Mouse (Mus musculus) CH12.LX (cell line): ENCODE measurements at regions not wholly inside any gene's neighbourhood (a gene's known extent, or its start where the extent isn't known, plus 50 kb on each side); places are given as distances from the start of the nearest gene placed in this dataset.

ENCODE experiments used
- DNase-seq: peaks from one replicate; pipeline ENCODE4 v3.0.0-alpha.2; 2013; ENCODE audit errors: extremely low read depth
- H3K27ac ChIP-seq: 2 replicates; pipeline ENCODE4 v1.5.1; 2012; ENCODE audit warnings: low read depth, mild to moderate bottlenecking, control low read depth, moderate library complexity; ENCODE audit not compliant: insufficient read depth
- H3K27me3 ChIP-seq: replicated peaks from 2 replicates; pipeline ENCODE3; 2012; ENCODE audit warnings: inconsistent platforms
- H3K36me3 ChIP-seq, 2 experiments: replicated peaks in 1 of 2; 2 replicates each; pipeline versions ENCODE3 to v1.6.1; 2012; ENCODE audit warnings: inconsistent platforms in 1 of 2, low read length in 1 of 2, mild to moderate bottlenecking in 1 of 2, mixed read lengths in 1 of 2, moderate library complexity in 1 of 2; ENCODE audit not compliant: control insufficient read depth in 1 of 2, insufficient read depth in 1 of 2
- H3K4me1 ChIP-seq, 2 experiments: 2 replicates each; pipeline ENCODE4 v1.6.1; 2012; ENCODE audit warnings: inconsistent platforms in 1 of 2, moderate library complexity in 1 of 2; ENCODE audit not compliant: insufficient read depth in 2 of 2, control insufficient read depth in 1 of 2
- H3K4me2 ChIP-seq: 2 replicates; pipeline ENCODE4 v1.6.1; 2012; ENCODE audit warnings: low read depth, mild to moderate bottlenecking, control low read depth; ENCODE audit not compliant: poor library complexity, insufficient read depth, severe bottlenecking
- H3K4me3 ChIP-seq, 3 experiments: fragments of 150-350 bp in 1 of 3; sonication (generic) in 1 of 3; replicated peaks in 1 of 3; 2 replicates each; pipeline versions ENCODE3 to v1.5.1; 2011 to 2012; ENCODE audit warnings: low read depth in 2 of 3, low read length in 2 of 3, mild to moderate bottlenecking in 2 of 3, moderate library complexity in 2 of 3, control low read depth in 1 of 3, improper control_type of control experiment in 1 of 3, inconsistent platforms in 1 of 3, mixed read lengths in 1 of 3; ENCODE audit not compliant: poor library complexity in 1 of 3
- H3K79me2 ChIP-seq: replicated peaks from 2 replicates; pipeline ENCODE4 v1.6.1; 2012; ENCODE audit warnings: mild to moderate bottlenecking, moderate library complexity; ENCODE audit not compliant: control insufficient read depth, poor library complexity, insufficient read depth, severe bottlenecking; ENCODE audit errors: extremely low read depth
- H3K9ac ChIP-seq: 2 replicates; pipeline ENCODE4 v1.6.1; 2012; ENCODE audit warnings: low read depth, mild to moderate bottlenecking, control low read depth, moderate library complexity; ENCODE audit not compliant: insufficient read depth
- H3K9me3 ChIP-seq: replicated peaks from 2 replicates; pipeline ENCODE3; 2012; ENCODE audit warnings: low read length, inconsistent platforms, mixed read lengths
- CHD1 ChIP-seq: IDR thresholded peaks from 2 replicates; pipeline ENCODE4 v1.6.1; 2012; ENCODE audit warnings: low read depth, low read length, improper control_type of control experiment, inconsistent platforms
- CTCF ChIP-seq, 2 experiments: IDR thresholded peaks in 1 of 2; conservative IDR thresholded peaks in 1 of 2; 2 replicates each; pipeline ENCODE4 v1.5.1; 2011 to 2012; ENCODE audit warnings: low read depth in 2 of 2, low read length in 2 of 2, improper control_type of control experiment in 1 of 2, inconsistent platforms in 1 of 2, mild to moderate bottlenecking in 1 of 2, moderate library complexity in 1 of 2
- ELF1 ChIP-seq: IDR thresholded peaks from 2 replicates; pipeline ENCODE4 v1.6.1; 2014; ENCODE audit warnings: low read depth, mild to moderate bottlenecking, inconsistent platforms, low read length, improper control_type of control experiment
- EP300 ChIP-seq: IDR thresholded peaks from 2 replicates; pipeline ENCODE4 v1.6.1; 2011; ENCODE audit warnings: low read length, improper control_type of control experiment
- ETS1 ChIP-seq: conservative IDR thresholded peaks from 2 replicates; pipeline ENCODE4 v1.6.1; 2012; ENCODE audit warnings: low read depth, mild to moderate bottlenecking, inconsistent platforms, low read length, improper control_type of control experiment, moderate library complexity
- IRF4 ChIP-seq: IDR thresholded peaks from 2 replicates; pipeline ENCODE4 v1.6.1; 2014; ENCODE audit warnings: low read depth, mild to moderate bottlenecking, inconsistent platforms, low read length, improper control_type of control experiment
- JUN ChIP-seq: IDR thresholded peaks from 2 replicates; pipeline ENCODE4 v1.6.1; 2011; ENCODE audit warnings: low read depth, mild to moderate bottlenecking, low read length, improper control_type of control experiment, moderate library complexity; ENCODE audit not compliant: insufficient read depth
- JUND ChIP-seq: conservative IDR thresholded peaks from 2 replicates; pipeline ENCODE4 v1.6.1; 2011; ENCODE audit warnings: low read depth, low read length, improper control_type of control experiment
- KAT2A ChIP-seq: IDR thresholded peaks from 2 replicates; pipeline ENCODE4 v1.6.1; 2012; ENCODE audit warnings: low read length, improper control_type of control experiment, inconsistent platforms; ENCODE audit not compliant: insufficient replicate concordance
- MAFK ChIP-seq: IDR thresholded peaks from 2 replicates; pipeline ENCODE4 v1.6.1; 2011; ENCODE audit warnings: low read length, improper control_type of control experiment; ENCODE audit not compliant: insufficient replicate concordance
- MXI1 ChIP-seq: IDR thresholded peaks from 2 replicates; pipeline ENCODE4 v1.6.1; 2011; ENCODE audit warnings: mild to moderate bottlenecking, low read depth, low read length, improper control_type of control experiment
- MYC ChIP-seq: IDR thresholded peaks from 2 replicates; pipeline ENCODE4 v1.6.1; 2011; ENCODE audit warnings: low read depth, mild to moderate bottlenecking, improper control_type of control experiment, low read length
- NELFE ChIP-seq: IDR thresholded peaks from 2 replicates; pipeline ENCODE4 v1.6.1; 2011; ENCODE audit warnings: low read depth, low read length, improper control_type of control experiment
- NRF1 ChIP-seq: IDR thresholded peaks from 2 replicates; pipeline ENCODE4 v1.6.1; 2014; ENCODE audit warnings: low read depth, mild to moderate bottlenecking, inconsistent platforms, low read length, improper control_type of control experiment, moderate library complexity
- PAX5 ChIP-seq: IDR thresholded peaks from 2 replicates; pipeline ENCODE4 v1.6.1; 2012; ENCODE audit warnings: low read length, inconsistent platforms, mixed read lengths
- POLR2A ChIP-seq: IDR thresholded peaks from 2 replicates; pipeline ENCODE4 v1.6.1; 2011; ENCODE audit warnings: low read depth, mild to moderate bottlenecking, improper control_type of control experiment, low read length
- POLR2AphosphoS2 ChIP-seq: IDR thresholded peaks from 2 replicates; pipeline ENCODE4 v1.6.1; 2011; ENCODE audit warnings: low read depth, low read length, improper control_type of control experiment
- RCOR1 ChIP-seq: conservative IDR thresholded peaks from 2 replicates; pipeline ENCODE4 v1.6.1; 2012; ENCODE audit warnings: low read depth, mild to moderate bottlenecking, inconsistent platforms, low read length, improper control_type of control experiment
- SIN3A ChIP-seq: IDR thresholded peaks from 2 replicates; pipeline ENCODE4 v1.6.1; 2012; ENCODE audit warnings: low read length, improper control_type of control experiment, inconsistent platforms
- UBTF ChIP-seq: IDR thresholded peaks from 2 replicates; pipeline ENCODE4 v1.6.1; 2012; ENCODE audit warnings: low read depth, mild to moderate bottlenecking, inconsistent platforms, low read length, improper control_type of control experiment, moderate library complexity
- USF1 ChIP-seq: IDR thresholded peaks from 2 replicates; pipeline ENCODE4 v1.6.1; 2014; ENCODE audit warnings: low read depth, mild to moderate bottlenecking, inconsistent platforms, low read length, improper control_type of control experiment
- USF2 ChIP-seq: conservative IDR thresholded peaks from 2 replicates; pipeline ENCODE4 v1.6.1; 2011; ENCODE audit warnings: low read depth, low read length, improper control_type of control experiment
- ZC3H11A ChIP-seq: IDR thresholded peaks from 2 replicates; pipeline ENCODE4 v1.6.1; 2012; ENCODE audit warnings: low read depth, mild to moderate bottlenecking, inconsistent platforms, low read length, improper control_type of control experiment
- ZKSCAN1 ChIP-seq: IDR thresholded peaks from 2 replicates; pipeline ENCODE4 v1.6.1; 2012; ENCODE audit warnings: low read depth, inconsistent platforms, low read length, improper control_type of control experiment, borderline replicate concordance
- ZMIZ1 ChIP-seq: IDR thresholded peaks from 2 replicates; pipeline ENCODE4 v1.6.1; 2012; ENCODE audit warnings: low read depth, mild to moderate bottlenecking, inconsistent platforms, low read length, improper control_type of control experiment
- ZNF384 ChIP-seq: IDR thresholded peaks from 2 replicates; pipeline ENCODE4 v1.6.1; 2012; ENCODE audit warnings: low read depth, low read length, improper control_type of control experiment, inconsistent platforms
- dilution Hi-C: fragments of 300-500 bp; cut with MboI; formaldehyde crosslinking; loops from 2 replicates; pipeline ENCODE4 v1.14.3; 2020; ENCODE audit warnings: low sequenced_read_pairs; ENCODE audit not compliant: extremely low pct_unique_long_range_greater_than_20kb, extremely low pct_ligation_motif_present
- in situ Hi-C: fragments of 300-500 bp; cut with MboI; formaldehyde crosslinking; loops from 3 replicates; pipeline ENCODE4 v1.14.3; 2019; ENCODE audit warnings: low sequenced_read_pairs, low pct_ligation_motif_present, low pct_unique_long_range_greater_than_20kb, mixed read lengths

DNA sequence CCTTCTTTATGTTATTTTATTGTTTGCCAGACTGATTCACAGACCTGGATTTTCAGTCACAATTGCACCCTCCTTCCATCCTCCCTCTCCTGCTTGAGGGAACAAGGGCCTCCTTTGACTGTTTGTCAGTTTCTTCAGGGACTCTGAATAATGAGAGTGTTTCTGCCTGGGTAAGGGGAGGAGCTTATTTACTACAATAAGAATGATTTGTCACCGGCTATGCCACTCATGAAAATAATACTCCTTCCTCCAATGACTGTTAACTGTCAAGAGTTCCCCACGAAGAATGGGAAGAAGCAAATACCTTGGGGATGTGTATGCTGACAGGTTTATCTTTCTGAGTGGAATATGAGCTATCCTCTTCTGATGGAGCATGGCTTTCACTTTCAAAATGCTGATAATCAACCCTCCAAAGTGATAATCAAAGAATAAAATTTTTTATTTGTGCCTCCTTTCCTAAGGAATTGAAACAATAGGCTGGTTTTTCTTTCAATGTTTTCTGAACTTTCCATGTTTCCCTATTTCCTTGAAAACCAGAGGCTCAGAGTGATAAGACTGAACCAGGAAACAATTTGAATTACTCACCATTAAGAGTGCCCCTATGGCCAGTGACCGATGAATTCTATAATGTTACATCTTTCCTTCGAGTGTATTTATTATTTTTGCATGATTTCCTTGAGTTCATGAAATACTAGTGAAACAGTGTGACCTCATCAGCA is 269.3 kb upstream of the Klf6 start:
- in situ Hi-C loops (no loop called here), dilution Hi-C loops (no loop called here)
- no peaks in the 10 kb centered on the region for H3K27me3 ChIP-seq
- H3K4me2 ChIP-seq, result peak overlapping the region; percentile 44
- peak; percentile 21 for DNase-seq
- H3K27ac ChIP-seq, result no peak overlapping the region
- no peaks in the 10 kb centered on the region for H3K9me3 ChIP-seq
- H3K36me3 ChIP-seq, result no peaks in the 10 kb centered on the region
- no peak overlapping the region for H3K9ac ChIP-seq
- no peak for TF ChIP-seq USF1
- TF ChIP-seq KAT2A, result no peak
- TF ChIP-seq ZKSCAN1, result no peak
- TF ChIP-seq CTCF (conservative IDR thresholded peaks at IDR 0.05 in 1 of 2, IDR thresholded peaks at IDR 0.05 in 1 of 2; ENCODE audit: low read depth in 2 of 2, low read length in 2 of 2), result no peak
- no peak for TF ChIP-seq EP300
- no peak for TF ChIP-seq RCOR1
- no peak for TF ChIP-seq NRF1
- TF ChIP-seq MYC, result no peak
- TF ChIP-seq MAFK, result no peak
- no peak for TF ChIP-seq ETS1
- TF ChIP-seq NELFE, result no peak
- no peak for TF ChIP-seq USF2
- TF ChIP-seq CHD1, result no peak
- TF ChIP-seq UBTF, result no peak
- TF ChIP-seq MXI1, result no peak
- no peak for TF ChIP-seq JUN
- TF ChIP-seq, all 38 proteins: peak for 0
- no peak overlapping the region for H3K4me3 ChIP-seq
- no peaks in the 10 kb centered on the region for H3K79me2 ChIP-seq
- peaks cover 0 to 10% of the 10 kb centered on the region in 2 experiments; a peak in 2 of 4 replicates for H3K4me1 ChIP-seq

DNA sequence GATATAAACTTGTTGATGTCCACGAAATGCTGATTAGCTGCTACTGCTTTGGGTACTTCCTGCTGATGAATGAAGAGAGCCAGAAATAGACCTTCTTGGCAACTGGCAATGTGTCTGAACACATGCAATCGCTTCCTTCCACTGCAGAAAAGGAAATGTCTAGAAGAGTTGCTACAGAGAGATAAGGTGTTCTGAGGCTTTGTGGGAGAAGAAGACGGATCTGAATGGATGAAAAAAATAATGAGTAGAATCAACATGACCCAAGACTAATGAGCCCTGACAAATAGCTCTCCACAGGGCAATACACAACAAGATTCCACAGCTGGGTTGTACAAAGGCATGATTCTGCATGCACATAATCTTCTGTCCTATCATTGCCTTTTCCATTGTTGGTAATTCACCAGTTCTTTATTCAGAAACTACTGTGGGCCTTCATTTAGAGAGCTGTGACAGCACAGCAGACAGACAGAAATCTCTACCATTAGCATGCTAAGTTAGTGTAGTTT is 268.7 kb upstream of the Klf6 start:
- H3K4me3 ChIP-seq, result no peak overlapping the region
- no peak for TF ChIP-seq UBTF
- no peak for TF ChIP-seq RCOR1
- no peak for TF ChIP-seq ZMIZ1
- TF ChIP-seq POLR2A, result no peak
- TF ChIP-seq ZC3H11A, result no peak
- no peak for TF ChIP-seq PAX5
- no peak for TF ChIP-seq ELF1
- no peak for TF ChIP-seq POLR2AphosphoS2
- TF ChIP-seq IRF4, result no peak
- no peak for TF ChIP-seq CHD1
- TF ChIP-seq SIN3A, result no peak
- TF ChIP-seq ZKSCAN1, result no peak
- TF ChIP-seq MAFK, result no peak
- no peak for TF ChIP-seq KAT2A
- TF ChIP-seq JUND, result no peak
- TF ChIP-seq JUN, result no peak
- TF ChIP-seq CTCF (conservative IDR thresholded peaks at IDR 0.05 in 1 of 2, IDR thresholded peaks at IDR 0.05 in 1 of 2; ENCODE audit: low read depth in 2 of 2, low read length in 2 of 2), result no peak
- no peak for TF ChIP-seq MYC
- TF ChIP-seq ZNF384, result no peak
- no peak for TF ChIP-seq USF2
- TF ChIP-seq, all 38 proteins: peak for 0
- dilution Hi-C loops, result no loop called here
- H3K4me1 ChIP-seq, result peaks cover 0 to 10% of the 10 kb centered on the region in 2 experiments; a peak in 2 of 4 replicates
- no peak overlapping the region for H3K27ac ChIP-seq
- no peaks in the 10 kb centered on the region for H3K79me2 ChIP-seq
- H3K9me3 ChIP-seq, result no peaks in the 10 kb centered on the region
- H3K36me3 ChIP-seq, result no peaks in the 10 kb centered on the region
- H3K4me2 ChIP-seq, result no peak overlapping the region
- in situ Hi-C loops, result no loop called here
- DNase-seq, result no peak
- no peaks in the 10 kb centered on the region for H3K27me3 ChIP-seq
- no peak overlapping the region for H3K9ac ChIP-seq
